Mouse (Mus musculus): ENCODE results near the gene Coro7. TPM values are rescaled to one million over a fixed set of nuclear protein-coding genes. Genes with fewer than 3 reads are reported as not detected.

Gene Coro7
- polyA plus RNA-seq, 1 experiment from 2014 or later, result 11.9 TPM

DNA sequence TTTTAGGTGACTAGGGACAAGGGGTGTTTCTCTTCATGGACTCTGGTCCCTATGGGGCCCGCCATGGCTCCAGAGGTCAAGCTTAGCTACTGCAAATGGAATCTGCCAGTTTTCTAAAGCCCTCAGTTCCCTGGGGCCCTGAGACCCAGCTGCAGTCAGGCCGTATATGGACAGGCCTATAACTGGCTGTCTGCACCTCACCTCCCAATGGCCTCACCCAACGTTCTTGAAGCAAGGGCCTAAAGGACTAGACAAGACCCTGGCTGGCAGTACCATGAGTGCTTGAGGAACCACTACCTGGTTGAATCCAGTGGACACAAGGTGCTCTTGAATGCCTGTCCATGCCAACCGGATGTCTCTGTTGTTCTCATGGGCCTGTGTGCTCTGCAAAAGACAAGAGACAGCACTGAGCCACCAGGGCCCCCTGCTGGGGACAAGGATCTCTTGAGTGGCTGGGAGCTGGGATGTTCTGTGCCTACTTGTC is 24.3 kb downstream of the Coro7 start:
- ATAC-seq, result peak; percentile 40
- H3K4me2 ChIP-seq, result no peak overlapping the region
- H3K9ac ChIP-seq, result no peak overlapping the region
- H3K36me3 ChIP-seq, result peaks cover 45% of the 10 kb centered on the region
- H3K27ac ChIP-seq, result no peak overlapping the region
- WGBS (ENCODE audit: insufficient replicate concordance), result 70% methylated on average over 4 of the region's 4 CpGs
- no peak overlapping the region for H3K4me3 ChIP-seq
- no peaks in the 10 kb centered on the region for H3K9me3 ChIP-seq (replicated peaks)
- H3K4me1 ChIP-seq, result peaks cover 28% of the 10 kb centered on the region
- no peaks in the 10 kb centered on the region for H3K27me3 ChIP-seq (replicated peaks)

DNA sequence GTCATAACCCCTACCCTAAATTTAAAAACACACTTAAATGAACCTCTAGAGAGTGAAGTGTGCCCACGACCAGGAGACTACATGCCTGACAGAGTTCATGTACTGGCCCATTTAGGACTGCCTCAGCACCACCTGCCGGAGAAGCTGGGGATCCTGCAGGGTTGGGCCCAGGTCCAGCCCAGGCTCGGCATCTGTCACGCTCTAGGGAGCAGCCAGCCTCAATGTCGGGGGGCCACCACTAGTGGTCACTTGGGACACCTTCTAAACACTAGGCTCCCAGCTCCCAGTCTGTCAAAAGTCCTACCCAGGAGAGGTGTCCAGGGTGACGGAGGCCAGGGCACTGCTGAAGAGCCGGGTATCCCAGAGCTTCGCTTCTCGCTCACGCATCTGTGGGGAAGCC is 24.9 kb downstream of the Coro7 start:
- H3K4me3 ChIP-seq, result no peak overlapping the region
- no peak overlapping the region for H3K27ac ChIP-seq
- ATAC-seq, result no peak
- WGBS (ENCODE audit: insufficient replicate concordance), result 81% methylated on average over 10 of the region's 10 CpGs
- peaks cover 48% of the 10 kb centered on the region for H3K36me3 ChIP-seq
- H3K4me2 ChIP-seq, result no peak overlapping the region
- no peak overlapping the region for H3K9ac ChIP-seq
- H3K27me3 ChIP-seq (replicated peaks), result no peaks in the 10 kb centered on the region
- peaks cover 28% of the 10 kb centered on the region for H3K4me1 ChIP-seq
- no peaks in the 10 kb centered on the region for H3K9me3 ChIP-seq (replicated peaks)

DNA sequence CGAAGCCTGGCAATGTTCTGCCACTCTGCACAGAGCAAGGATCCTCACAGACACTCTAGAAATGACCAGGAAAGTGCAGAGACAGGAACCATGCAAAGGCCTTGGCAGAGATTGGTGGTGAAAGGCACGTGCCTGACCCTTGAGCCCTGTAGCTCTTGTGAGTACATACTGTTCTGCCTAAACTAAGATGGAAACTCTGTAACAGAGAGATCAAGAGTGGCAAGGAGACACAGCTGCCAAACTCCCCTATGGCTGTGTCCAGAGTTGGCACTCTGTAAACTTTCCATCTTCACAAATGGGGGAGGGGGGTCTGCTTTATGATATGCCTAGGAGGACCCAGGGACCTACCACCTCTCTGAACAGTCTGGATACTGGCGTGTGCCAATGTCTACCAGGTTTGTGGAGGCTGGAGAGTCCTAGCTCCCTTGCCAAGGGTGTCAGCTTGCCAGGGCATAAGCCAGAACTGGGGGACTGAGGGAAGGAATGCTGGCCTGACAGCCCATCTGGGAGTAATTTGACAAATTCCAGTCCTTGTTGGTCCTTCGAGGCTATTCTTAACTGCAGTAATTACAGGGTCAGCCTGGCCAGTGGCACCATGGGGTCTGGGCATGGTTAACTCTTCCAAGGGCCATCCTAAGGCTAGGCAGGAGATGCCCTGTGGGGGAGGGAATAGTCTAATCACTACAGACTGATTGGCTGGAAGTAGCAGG is 26.7 kb downstream of the Coro7 start:
- Histone ChIP-seq H3K4me3 (no peak overlapping the region), H3K9ac (no peak overlapping the region), H3K9me3 (replicated peaks) (no peaks in the 10 kb centered on the region), H3K27ac (no peak overlapping the region), H3K4me1 (peaks cover 22% of the 10 kb centered on the region), H3K27me3 (replicated peaks) (no peaks in the 10 kb centered on the region), H3K36me3 (peaks cover 67% of the 10 kb centered on the region), H3K4me2 (no peak overlapping the region)
- WGBS (ENCODE audit: insufficient replicate concordance), result 71% methylated on average over 4 of the region's 4 CpGs
- ATAC-seq, result no peak

DNA sequence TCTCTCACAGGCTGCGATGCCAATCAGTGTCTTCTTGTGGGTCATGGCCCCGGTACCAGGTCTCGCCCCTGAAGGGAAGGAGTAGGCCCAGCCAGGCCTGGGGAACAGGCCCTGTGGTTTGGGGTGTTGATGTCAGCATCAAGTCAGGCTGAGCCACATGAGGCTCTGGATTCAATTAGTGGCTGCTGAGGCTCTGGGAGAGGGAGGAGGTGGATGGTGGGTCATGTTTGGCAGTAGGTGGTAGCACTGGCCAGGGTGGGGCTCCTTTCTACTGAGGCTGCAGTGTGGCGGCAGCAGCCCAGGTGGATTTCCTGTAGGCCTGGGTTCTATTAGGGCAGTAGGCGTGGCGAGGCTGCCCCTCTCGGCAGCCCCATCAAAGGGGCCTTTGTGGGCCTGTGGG is 28.0 kb downstream of the Coro7 start:
- H3K4me1 ChIP-seq, result peaks cover 18% of the 10 kb centered on the region
- no peak overlapping the region for H3K27ac ChIP-seq
- no peak for ATAC-seq
- WGBS (ENCODE audit: insufficient replicate concordance), result 67% methylated on average over 7 of the region's 7 CpGs
- H3K36me3 ChIP-seq, result peaks cover 77% of the 10 kb centered on the region
- no peaks in the 10 kb centered on the region for H3K27me3 ChIP-seq (replicated peaks)
- H3K4me2 ChIP-seq, result no peak overlapping the region
- no peak overlapping the region for H3K9ac ChIP-seq
- no peak overlapping the region for H3K4me3 ChIP-seq
- no peaks in the 10 kb centered on the region for H3K9me3 ChIP-seq (replicated peaks)

GRCm38 (mm10) chr16:4651081-4651480 is 28.5 kb downstream of the Coro7 start:
- peaks cover 15% of the 10 kb centered on the region for H3K4me1 ChIP-seq

GRCm38 (mm10) chr16:4650161-4650560 is 29.4 kb downstream of the Coro7 start:
- 78% methylated on average over 3 of the region's 3 CpGs for WGBS (ENCODE audit: insufficient replicate concordance)
- no peak overlapping the region for H3K4me2 ChIP-seq
- H3K4me1 ChIP-seq, result 0 out of 2 replicates have a peak, but pooled peaks cover 6% of the 10 kb centered on the region
- H3K9me3 ChIP-seq (replicated peaks), result no peaks in the 10 kb centered on the region
- no peak for ATAC-seq
- no peak overlapping the region for H3K4me3 ChIP-seq
- H3K9ac ChIP-seq, result no peak overlapping the region
- peaks cover 78% of the 10 kb centered on the region for H3K36me3 ChIP-seq
- H3K27ac ChIP-seq, result no peak overlapping the region
- H3K27me3 ChIP-seq (replicated peaks), result no peaks in the 10 kb centered on the region

More at GRCm38 (mm10) chr16:4651081-4651480, 28.5 kb downstream of the Coro7 start:
- Histone ChIP-seq H3K9ac (no peak overlapping the region), H3K9me3 (replicated peaks) (no peaks in the 10 kb centered on the region), H3K4me2 (no peak overlapping the region), H3K4me3 (no peak overlapping the region), H3K27me3 (replicated peaks) (no peaks in the 10 kb centered on the region), H3K36me3 (peaks cover 78% of the 10 kb centered on the region), H3K27ac (no peak overlapping the region)
- WGBS (ENCODE audit: insufficient replicate concordance), result 85% methylated on average over 1 of the region's 1 CpGs
- no peak for ATAC-seq

DNA sequence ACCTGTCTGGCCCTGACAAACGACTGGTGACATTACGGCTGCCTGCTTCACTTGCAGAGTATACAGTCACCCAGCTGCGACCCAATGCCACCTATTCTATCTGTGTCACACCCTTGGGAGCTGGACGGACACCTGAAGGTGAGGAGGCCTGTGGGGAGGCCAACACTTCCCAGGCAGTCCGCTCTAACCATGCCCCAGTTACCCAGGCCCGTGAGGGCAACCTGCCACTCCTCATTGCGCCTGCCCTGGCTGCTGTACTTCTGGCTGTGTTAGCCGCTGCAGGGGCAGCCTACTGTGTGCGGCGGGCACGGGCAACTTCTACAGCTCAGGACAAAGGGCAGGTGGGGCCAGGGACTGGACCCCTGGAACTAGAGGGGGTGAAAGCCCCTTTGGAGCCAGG is 29.9 kb downstream of the Coro7 start:
- 86% methylated on average over 11 of the region's 11 CpGs for WGBS (ENCODE audit: insufficient replicate concordance)
- no peak overlapping the region for H3K27ac ChIP-seq
- no peak overlapping the region for H3K4me2 ChIP-seq
- H3K27me3 ChIP-seq (replicated peaks), result no peaks in the 10 kb centered on the region
- 0 out of 2 replicates have a peak, but pooled peaks cover 5% of the 10 kb centered on the region for H3K4me1 ChIP-seq
- H3K4me3 ChIP-seq, result no peak overlapping the region
- peaks cover 74% of the 10 kb centered on the region for H3K36me3 ChIP-seq
- H3K9me3 ChIP-seq (replicated peaks), result no peaks in the 10 kb centered on the region
- no peak for ATAC-seq
- no peak overlapping the region for H3K9ac ChIP-seq

GRCm38 (mm10) chr16:4649211-4649610 is 30.4 kb downstream of the Coro7 start:
- Histone ChIP-seq H3K4me1 (0 out of 2 replicates have a peak, but pooled peaks cover 5% of the 10 kb centered on the region), H3K4me3 (no peak overlapping the region), H3K9me3 (replicated peaks) (no peaks in the 10 kb centered on the region), H3K4me2 (no peak overlapping the region), H3K9ac (no peak overlapping the region), H3K27me3 (replicated peaks) (no peaks in the 10 kb centered on the region), H3K36me3 (peaks cover 69% of the 10 kb centered on the region), H3K27ac (no peak overlapping the region)
- ATAC-seq, result no peak
- WGBS (ENCODE audit: insufficient replicate concordance), result 78% methylated on average over 5 of the region's 5 CpGs

DNA sequence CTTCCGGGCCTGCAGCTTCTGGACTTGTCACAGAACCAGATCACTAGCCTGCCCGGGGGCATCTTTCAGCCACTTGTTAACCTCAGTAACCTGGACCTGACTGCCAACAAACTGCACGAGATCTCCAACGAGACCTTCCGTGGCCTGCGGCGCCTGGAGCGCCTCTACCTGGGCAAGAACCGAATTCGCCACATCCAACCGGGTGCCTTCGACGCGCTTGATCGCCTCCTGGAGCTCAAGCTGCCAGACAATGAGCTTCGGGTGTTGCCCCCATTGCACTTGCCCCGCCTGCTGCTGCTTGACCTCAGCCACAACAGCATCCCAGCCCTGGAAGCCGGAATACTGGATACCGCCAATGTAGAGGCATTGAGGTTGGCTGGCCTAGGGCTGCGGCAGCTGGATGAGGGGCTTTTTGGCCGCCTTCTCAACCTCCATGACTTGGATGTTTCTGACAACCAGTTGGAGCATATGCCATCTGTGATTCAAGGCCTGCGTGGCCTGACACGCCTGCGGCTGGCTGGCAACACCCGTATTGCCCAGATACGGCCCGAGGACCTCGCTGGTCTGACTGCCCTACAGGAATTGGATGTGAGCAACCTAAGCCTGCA is 31.1 kb downstream of the Coro7 start:
- H3K4me2 ChIP-seq, result no peak overlapping the region
- 86% methylated on average over 28 of the region's 28 CpGs for WGBS (ENCODE audit: insufficient replicate concordance)
- H3K27ac ChIP-seq, result no peak overlapping the region
- peaks cover 65% of the 10 kb centered on the region for H3K36me3 ChIP-seq
- no peak overlapping the region for H3K9ac ChIP-seq
- H3K9me3 ChIP-seq (replicated peaks), result no peaks in the 10 kb centered on the region
- H3K27me3 ChIP-seq (replicated peaks), result no peaks in the 10 kb centered on the region
- H3K4me1 ChIP-seq, result 0 out of 2 replicates have a peak, but pooled peaks cover 8% of the 10 kb centered on the region
- ATAC-seq, result no peak
- no peak overlapping the region for H3K4me3 ChIP-seq

DNA sequence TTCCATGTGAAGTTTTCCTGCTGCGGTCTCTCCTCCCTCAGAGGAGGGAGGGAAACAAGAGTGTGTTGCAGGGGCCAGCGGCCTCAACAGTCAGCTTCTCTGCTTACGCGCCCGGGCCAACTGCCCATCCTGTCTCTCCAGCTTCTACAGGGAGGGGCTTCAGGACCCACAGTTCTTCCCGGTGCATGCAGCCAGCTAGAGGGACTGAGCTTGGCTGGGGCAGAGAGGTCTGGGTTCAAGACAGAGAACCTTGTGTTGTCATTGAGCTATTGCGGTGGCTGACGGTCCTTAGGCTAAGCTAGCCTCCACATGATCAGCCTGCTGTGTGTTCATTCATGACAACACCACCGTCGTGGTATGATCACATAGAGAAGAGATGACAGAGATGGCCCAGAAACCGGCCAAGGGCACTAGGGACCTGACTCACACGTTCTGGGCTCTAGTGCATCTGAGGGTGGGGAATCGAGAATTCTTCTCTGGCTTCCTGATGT is 31.9 kb downstream of the Coro7 start:
- WGBS (ENCODE audit: insufficient replicate concordance), result 71% methylated on average over 13 of the region's 13 CpGs
- no peak for ATAC-seq
- H3K9ac ChIP-seq, result no peak overlapping the region
- H3K4me3 ChIP-seq, result no peak overlapping the region
- H3K9me3 ChIP-seq (replicated peaks), result no peaks in the 10 kb centered on the region
- no peaks in the 10 kb centered on the region for H3K27me3 ChIP-seq (replicated peaks)
- peaks cover 14% of the 10 kb centered on the region for H3K4me1 ChIP-seq
- peaks cover 60% of the 10 kb centered on the region for H3K36me3 ChIP-seq
- H3K27ac ChIP-seq, result no peak overlapping the region
- H3K4me2 ChIP-seq, result no peak overlapping the region

DNA sequence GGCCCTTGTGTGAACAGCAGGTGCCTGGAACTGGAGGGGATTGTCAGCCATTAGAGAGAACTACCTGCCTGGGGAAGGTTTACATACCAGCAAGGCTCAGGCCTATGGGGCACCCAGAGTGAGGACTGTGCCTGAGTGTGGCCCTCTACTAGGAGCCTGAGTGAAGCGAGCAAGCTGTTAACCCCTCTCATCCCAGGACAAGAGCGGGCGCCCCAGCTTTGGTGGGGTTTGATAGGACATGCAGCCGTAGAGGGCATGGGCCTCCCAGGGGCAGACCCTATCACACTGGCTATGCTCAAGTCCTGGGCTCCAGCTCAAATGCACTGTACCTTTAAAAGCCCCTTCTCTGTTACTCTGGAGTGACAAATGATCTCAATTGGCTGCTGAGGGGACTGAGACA is 32.7 kb downstream of the Coro7 start:
- 76% methylated on average over 4 of the region's 4 CpGs for WGBS (ENCODE audit: insufficient replicate concordance)
- Histone ChIP-seq H3K4me1 (peaks cover 22% of the 10 kb centered on the region), H3K9me3 (replicated peaks) (no peaks in the 10 kb centered on the region), H3K9ac (no peak overlapping the region), H3K27me3 (replicated peaks) (no peaks in the 10 kb centered on the region), H3K36me3 (peaks cover 51% of the 10 kb centered on the region), H3K4me2 (no peak overlapping the region), H3K4me3 (no peak overlapping the region), H3K27ac (no peak overlapping the region)
- no peak for ATAC-seq

- Histone ChIP-seq H3K9me3 (replicated peaks) (no peaks in the 10 kb centered on the region), H3K4me3 (no peak overlapping the region), H3K36me3 (peaks cover 43% of the 10 kb centered on the region), H3K27ac (no peak overlapping the region), H3K27me3 (replicated peaks) (no peaks in the 10 kb centered on the region), H3K4me2 (no peak overlapping the region), H3K9ac (no peak overlapping the region), H3K4me1 (peaks cover 32% of the 10 kb centered on the region)
- no peak for ATAC-seq
- WGBS (ENCODE audit: insufficient replicate concordance), result 73% methylated on average over 4 of the region's 4 CpGs
These were observed 33.7 kb downstream of the Coro7 start for GRCm38 (mm10) chr16:4645867-4646266.

Data from liver, embryonic 12.5 days (tissue).